Mouse (Mus musculus): ENCODE measurements at regions not wholly inside any gene's neighbourhood (a gene's known extent, or its start where the extent isn't known, plus 50 kb on each side); places are given as distances from the start of the nearest gene placed in this dataset.

DNA sequence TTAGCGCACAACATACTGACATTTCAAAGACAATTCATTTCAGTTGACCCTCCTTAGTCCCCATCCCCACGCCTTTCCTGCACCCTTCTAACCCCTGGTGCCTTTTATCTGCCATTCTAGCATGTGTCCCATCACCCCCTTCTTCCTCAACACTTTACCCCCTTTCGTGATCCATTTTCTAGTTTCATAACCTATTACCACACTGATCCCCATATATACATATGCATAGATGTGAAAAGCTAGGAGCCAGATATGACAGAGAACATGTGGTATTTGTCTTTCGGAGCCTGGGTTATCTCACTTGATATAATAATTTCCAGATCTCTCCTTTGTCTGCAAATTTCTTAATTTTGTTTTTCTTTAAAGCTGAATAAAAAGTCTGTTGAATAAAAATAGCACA lies 154.9 kb downstream of the Tm2d1 start:
- peaks cover 4% of the 10 kb centered on the region; the same call in 1 of the 2 replicates for H3K4me1 ChIP-seq
- no peak overlapping the region for H3K27ac ChIP-seq
- no peaks in the 10 kb centered on the region for H3K27me3 ChIP-seq
- H3K9me3 ChIP-seq = no peaks in the 10 kb centered on the region
- no peak overlapping the region for H3K9ac ChIP-seq
- no peak overlapping the region for H3K4me2 ChIP-seq (replicated peaks)
- no peaks in the 10 kb centered on the region for H3K36me3 ChIP-seq
- no peak overlapping the region for H3K4me3 ChIP-seq
- ATAC-seq (ENCODE audit: insufficient number of reproducible peaks, insufficient read depth, low FRiP score, low TSS enrichment) = no peak
- whole genome bisulfite sequencing = 78% methylated on average over 4 of the region's 4 CpGs

DNA sequence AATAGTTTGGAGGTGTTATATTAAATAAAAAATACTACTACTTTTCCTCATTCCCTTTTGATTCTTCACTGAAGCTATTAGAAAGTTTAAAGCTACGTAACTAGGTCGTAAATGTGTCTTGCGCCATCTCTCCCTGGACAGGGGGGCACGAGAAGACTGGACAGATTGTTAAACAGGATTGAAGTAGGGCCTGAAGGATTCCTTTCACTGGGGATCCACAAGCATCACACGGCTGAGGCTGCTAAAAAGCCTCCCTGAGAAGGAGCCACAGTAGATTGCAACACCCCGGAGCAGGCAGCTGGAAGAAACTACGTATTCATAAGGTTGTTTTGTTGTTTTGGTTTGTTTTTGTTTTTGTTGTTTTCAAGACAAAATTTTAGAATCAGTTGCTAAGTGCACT lies 158.7 kb downstream of the Tm2d1 start:
- H3K9ac ChIP-seq = no peak overlapping the region
- H3K9me3 ChIP-seq = no peaks in the 10 kb centered on the region
- 59% methylated on average over 7 of the region's 7 CpGs for WGBS
- H3K27me3 ChIP-seq = no peaks in the 10 kb centered on the region
- ATAC-seq (ENCODE audit: insufficient number of reproducible peaks, insufficient read depth, low FRiP score, low TSS enrichment) = no peak
- H3K4me1 ChIP-seq = peaks cover 8% of the 10 kb centered on the region; the same call in 1 of the 2 replicates
- H3K36me3 ChIP-seq = no peaks in the 10 kb centered on the region
- no peak overlapping the region for H3K4me2 ChIP-seq (replicated peaks)
- no peak overlapping the region for H3K4me3 ChIP-seq
- H3K27ac ChIP-seq = 0 out of 2 replicates have a peak overlapping the region, but pooled peaks have one; percentile 51

DNA sequence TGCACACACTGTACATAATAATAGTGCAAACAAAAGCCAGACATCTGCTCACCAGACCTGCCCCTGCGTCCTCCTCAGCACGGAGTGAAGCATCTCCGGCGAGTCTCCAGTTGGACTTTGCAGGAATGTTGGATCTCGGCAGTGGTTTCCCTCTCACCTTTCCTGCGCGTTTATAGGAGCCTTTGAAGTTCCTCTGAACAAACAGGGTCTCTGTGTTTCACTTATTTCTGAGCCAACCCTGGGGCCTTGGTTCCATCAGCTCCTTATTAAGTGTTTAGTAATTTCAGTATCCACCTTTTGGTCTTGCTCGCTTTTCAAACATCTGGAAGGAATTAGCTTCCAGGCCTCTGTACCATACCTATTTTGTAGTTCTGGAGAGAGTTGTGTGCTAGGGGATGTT lies 159.7 kb downstream of the Tm2d1 start:
- H3K4me2 ChIP-seq (replicated peaks) = no peak overlapping the region
- ATAC-seq (ENCODE audit: insufficient number of reproducible peaks, insufficient read depth, low FRiP score, low TSS enrichment) = peak; percentile 47; the same call in 1 of the 2 replicates

DNA sequence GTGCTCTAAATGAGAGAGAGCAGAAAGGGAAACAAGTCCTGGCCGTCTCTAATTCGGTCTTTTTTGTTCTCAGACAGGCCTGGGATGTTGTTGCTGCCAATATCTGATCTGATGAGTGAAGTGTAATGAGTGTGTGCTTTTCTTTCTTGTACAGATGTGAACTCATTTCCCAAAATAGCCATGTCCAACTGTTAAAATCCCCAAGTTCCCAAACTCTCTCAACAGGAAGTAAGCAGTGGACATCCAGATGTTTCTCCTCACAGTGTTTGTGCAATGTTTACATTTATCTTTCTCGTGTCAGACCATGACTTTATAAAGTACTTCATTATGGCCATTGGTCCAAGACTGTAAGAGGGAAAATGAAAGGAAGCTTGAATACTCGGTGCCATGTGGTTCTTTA lies 161.5 kb downstream of the Tm2d1 start:
- Histone ChIP-seq H3K27me3 (no peaks in the 10 kb centered on the region), H3K9me3 (no peaks in the 10 kb centered on the region), H3K4me2 (replicated peaks) (no peak overlapping the region), H3K27ac (no peak overlapping the region), H3K4me1 (peaks cover 8% of the 10 kb centered on the region; the same call in 1 of the 2 replicates), H3K4me3 (no peak overlapping the region), H3K9ac (no peak overlapping the region), H3K36me3 (no peaks in the 10 kb centered on the region)
- 72% methylated on average over 4 of the region's 4 CpGs for WGBS
- ATAC-seq (ENCODE audit: insufficient number of reproducible peaks, insufficient read depth, low FRiP score, low TSS enrichment) = no peak

More for the DNA sequence above, 159.7 kb downstream of the Tm2d1 start:
- H3K4me1 ChIP-seq = peaks cover 8% of the 10 kb centered on the region; the same call in 1 of the 2 replicates
- H3K27ac ChIP-seq = peak overlapping the region; percentile 13
- H3K4me3 ChIP-seq = no peak overlapping the region
- H3K9ac ChIP-seq = no peak overlapping the region
- H3K36me3 ChIP-seq = no peaks in the 10 kb centered on the region
- H3K27me3 ChIP-seq = no peaks in the 10 kb centered on the region
- WGBS = 21% methylated on average over 8 of the region's 8 CpGs
- H3K9me3 ChIP-seq = no peaks in the 10 kb centered on the region

DNA sequence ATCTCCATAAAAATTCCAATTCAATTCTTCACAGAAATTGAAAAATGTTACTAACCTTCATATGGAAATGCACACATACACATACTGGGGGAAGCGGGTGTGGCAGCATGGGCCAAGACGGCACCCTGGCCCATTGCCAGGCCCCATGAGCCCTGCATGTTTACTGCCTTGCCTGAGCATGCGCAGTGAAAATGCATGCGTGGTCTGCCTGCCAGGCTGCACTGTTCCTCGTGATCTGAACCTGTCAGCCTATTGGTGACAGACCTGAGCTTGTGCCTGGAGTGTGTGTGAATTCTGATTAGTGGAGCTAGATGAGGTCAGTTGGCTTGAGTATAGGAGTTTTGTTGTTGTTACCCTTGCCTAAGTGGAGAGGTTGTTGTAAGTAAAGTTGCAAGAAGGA lies 167.9 kb downstream of the Tm2d1 start:
- no peaks in the 10 kb centered on the region for H3K9me3 ChIP-seq
- no peaks in the 10 kb centered on the region for H3K36me3 ChIP-seq
- H3K27me3 ChIP-seq = no peaks in the 10 kb centered on the region
- no peak overlapping the region for H3K4me3 ChIP-seq
- ATAC-seq (ENCODE audit: insufficient number of reproducible peaks, insufficient read depth, low FRiP score, low TSS enrichment) = no peak
- 92% methylated on average over 5 of the region's 5 CpGs for WGBS
- no peak overlapping the region for H3K27ac ChIP-seq
- H3K4me2 ChIP-seq (replicated peaks) = no peak overlapping the region
- no peak overlapping the region for H3K9ac ChIP-seq
- no peaks in the 10 kb centered on the region for H3K4me1 ChIP-seq

- H3K4me2 ChIP-seq (replicated peaks) = no peak overlapping the region
- no peak overlapping the region for H3K27ac ChIP-seq
- H3K36me3 ChIP-seq = no peaks in the 10 kb centered on the region
- H3K9ac ChIP-seq = no peak overlapping the region
- H3K4me1 ChIP-seq = no peaks in the 10 kb centered on the region
- H3K9me3 ChIP-seq = no peaks in the 10 kb centered on the region
- no peak for ATAC-seq (ENCODE audit: insufficient number of reproducible peaks, insufficient read depth, low FRiP score, low TSS enrichment)
- H3K4me3 ChIP-seq = no peak overlapping the region
- no peaks in the 10 kb centered on the region for H3K27me3 ChIP-seq
- WGBS = 87% methylated on average over 8 of the region's 8 CpGs
These were observed 175.7 kb downstream of the Tm2d1 start for GRCm38 (mm10) chr4:98207446-98207845.

DNA sequence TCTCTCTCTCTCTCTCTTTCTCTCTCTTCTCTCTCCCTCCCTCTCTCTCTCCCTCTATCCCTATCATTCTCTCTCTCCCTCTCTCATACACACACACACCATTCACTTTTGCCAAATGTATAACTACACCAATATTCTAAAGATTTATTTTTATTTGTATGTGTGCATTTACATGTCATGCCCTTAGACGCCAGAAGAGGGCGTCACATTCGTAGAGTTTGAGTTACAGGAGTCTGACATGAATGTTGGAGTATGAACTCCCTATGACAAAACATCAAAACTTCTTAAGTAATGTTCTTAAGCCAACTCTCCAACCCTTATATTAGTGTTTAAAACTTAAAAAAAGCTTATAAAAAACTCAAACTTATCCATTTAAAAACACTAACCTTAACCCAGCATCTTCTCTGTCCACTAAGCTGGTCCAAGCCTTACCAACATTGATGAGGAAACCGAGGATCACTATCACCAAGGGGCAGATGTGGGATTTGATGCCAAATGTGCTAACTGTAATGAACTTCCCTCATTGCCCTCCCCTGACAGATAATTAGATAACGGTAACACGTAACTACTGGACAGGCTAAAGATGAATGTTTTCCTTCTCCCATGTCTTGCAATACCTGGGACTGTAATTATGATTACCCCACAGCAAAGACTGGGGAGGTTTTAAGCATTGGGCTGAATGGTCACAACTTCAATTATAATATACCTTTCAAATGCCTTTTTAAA lies 176.7 kb downstream of the Tm2d1 start:
- ATAC-seq (ENCODE audit: insufficient number of reproducible peaks, insufficient read depth, low FRiP score, low TSS enrichment) = no peak
- H3K27ac ChIP-seq = no peak overlapping the region
- 50% methylated on average over 6 of the region's 6 CpGs for WGBS
- H3K4me1 ChIP-seq = no peaks in the 10 kb centered on the region
- no peaks in the 10 kb centered on the region for H3K9me3 ChIP-seq
- no peaks in the 10 kb centered on the region for H3K36me3 ChIP-seq
- H3K27me3 ChIP-seq = no peaks in the 10 kb centered on the region
- H3K4me2 ChIP-seq (replicated peaks) = no peak overlapping the region
- H3K4me3 ChIP-seq = no peak overlapping the region
- no peak overlapping the region for H3K9ac ChIP-seq

GRCm38 (mm10) chr4:98203129-98203528 lies 180.0 kb downstream of the Tm2d1 start:
- no peaks in the 10 kb centered on the region for H3K36me3 ChIP-seq
- H3K27me3 ChIP-seq = no peaks in the 10 kb centered on the region
- no peak overlapping the region for H3K4me3 ChIP-seq
- ATAC-seq (ENCODE audit: insufficient number of reproducible peaks, insufficient read depth, low FRiP score, low TSS enrichment) = no peak
- H3K27ac ChIP-seq = no peak overlapping the region
- no peak overlapping the region for H3K4me2 ChIP-seq (replicated peaks)
- 72% methylated on average over 3 of the region's 3 CpGs for WGBS
- H3K9me3 ChIP-seq = no peaks in the 10 kb centered on the region
- no peaks in the 10 kb centered on the region for H3K4me1 ChIP-seq
- H3K9ac ChIP-seq = no peak overlapping the region

DNA sequence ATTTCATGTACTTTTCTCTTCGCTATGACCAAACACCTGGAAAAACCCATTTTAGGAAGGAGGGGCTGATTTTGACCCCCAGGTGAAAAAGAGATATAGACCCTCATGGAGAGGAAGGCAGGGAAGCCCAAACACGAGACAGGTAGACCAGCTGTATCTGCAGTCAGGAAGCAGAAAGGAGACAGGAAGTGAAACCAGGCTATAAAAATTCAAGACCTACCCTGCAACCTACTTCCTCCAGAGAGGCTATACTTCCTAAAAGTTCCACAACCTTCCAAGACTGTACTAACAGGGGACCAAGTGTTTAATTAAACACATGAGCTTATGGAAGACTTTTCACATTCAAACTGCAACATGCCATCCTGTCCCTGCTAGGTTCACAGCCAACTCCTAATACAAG lies 180.9 kb downstream of the Tm2d1 start:
- ATAC-seq (ENCODE audit: insufficient number of reproducible peaks, insufficient read depth, low FRiP score, low TSS enrichment) = no peak
- H3K9me3 ChIP-seq = no peaks in the 10 kb centered on the region

DNA sequence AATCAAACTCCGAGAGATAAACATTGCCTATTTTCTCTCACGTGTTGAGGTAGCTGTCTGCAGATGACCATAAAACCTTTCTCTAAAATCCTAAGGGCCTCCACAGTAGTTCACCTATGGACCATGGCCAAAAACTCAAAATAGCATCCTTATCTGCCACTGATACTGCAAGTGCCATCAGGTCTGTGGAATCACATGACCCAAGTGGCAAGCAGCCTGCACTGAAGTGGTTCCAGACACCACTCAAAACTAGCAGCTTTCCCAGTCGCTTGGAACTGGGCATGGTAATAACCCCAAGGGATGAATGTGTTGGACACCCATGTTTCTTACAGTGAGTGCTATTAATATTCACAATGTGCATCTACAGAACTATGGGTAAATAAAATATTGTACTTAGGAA lies 182.0 kb downstream of the Tm2d1 start:
- Histone ChIP-seq H3K4me1 (no peaks in the 10 kb centered on the region), H3K4me2 (replicated peaks) (no peak overlapping the region), H3K4me3 (no peak overlapping the region), H3K9ac (no peak overlapping the region), H3K27ac (no peak overlapping the region), H3K36me3 (no peaks in the 10 kb centered on the region), H3K27me3 (no peaks in the 10 kb centered on the region), H3K9me3 (no peaks in the 10 kb centered on the region)
- no peak for ATAC-seq (ENCODE audit: insufficient number of reproducible peaks, insufficient read depth, low FRiP score, low TSS enrichment)
- 80% methylated on average over 3 of the region's 3 CpGs for WGBS

More for the DNA sequence above, 180.9 kb downstream of the Tm2d1 start:
- Histone ChIP-seq H3K4me3 (no peak overlapping the region), H3K4me1 (no peaks in the 10 kb centered on the region), H3K9ac (no peak overlapping the region), H3K27ac (no peak overlapping the region), H3K36me3 (no peaks in the 10 kb centered on the region), H3K4me2 (replicated peaks) (no peak overlapping the region), H3K27me3 (no peaks in the 10 kb centered on the region)
- 90% methylated on average over 2 of the region's 2 CpGs for WGBS

GRCm38 (mm10) chr4:98200701-98201100 lies 182.4 kb downstream of the Tm2d1 start:
- Histone ChIP-seq H3K4me1 (no peaks in the 10 kb centered on the region), H3K27me3 (no peaks in the 10 kb centered on the region), H3K36me3 (no peaks in the 10 kb centered on the region), H3K27ac (no peak overlapping the region), H3K9me3 (no peaks in the 10 kb centered on the region), H3K4me2 (replicated peaks) (no peak overlapping the region), H3K9ac (no peak overlapping the region), H3K4me3 (no peak overlapping the region)
- ATAC-seq (ENCODE audit: insufficient number of reproducible peaks, insufficient read depth, low FRiP score, low TSS enrichment) = no peak
- WGBS = 89% methylated on average over 1 of the region's 1 CpGs

DNA sequence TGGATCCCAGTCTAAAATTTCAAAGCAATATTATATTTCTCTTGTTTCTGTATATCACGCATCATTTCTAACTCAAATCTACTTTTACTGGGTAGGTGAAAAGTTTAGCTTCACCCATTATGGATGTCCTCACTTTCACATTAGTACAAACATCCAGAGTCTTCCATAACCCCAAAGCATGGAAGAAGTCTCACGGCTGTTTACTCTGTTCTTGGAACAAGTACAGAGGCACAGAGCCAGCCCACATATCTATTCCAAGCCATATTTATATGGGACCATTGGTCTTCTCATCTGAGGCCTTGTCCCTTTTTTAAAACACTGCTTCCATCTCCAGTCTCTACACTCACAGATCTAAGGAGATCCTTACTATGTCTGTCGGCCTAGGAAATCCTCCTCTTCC lies 192.8 kb downstream of the Tm2d1 start:
- Histone ChIP-seq H3K4me2 (replicated peaks) (no peak overlapping the region), H3K27me3 (no peaks in the 10 kb centered on the region), H3K27ac (no peak overlapping the region), H3K9me3 (no peaks in the 10 kb centered on the region), H3K36me3 (no peaks in the 10 kb centered on the region), H3K4me3 (no peak overlapping the region), H3K4me1 (no peaks in the 10 kb centered on the region), H3K9ac (no peak overlapping the region)
- no peak for ATAC-seq (ENCODE audit: insufficient number of reproducible peaks, insufficient read depth, low FRiP score, low TSS enrichment)
- 76% methylated on average over 3 of the region's 3 CpGs for WGBS
